15 mouse cellular contexts compared by ENCODE assay signal in genomic region chr4:151919135-151919840, GRCm38 (mm10). TPM values are rescaled to one million over a fixed set of nuclear protein-coding genes. Genes with fewer than 3 reads are reported as not detected.
A peak's percentile ranks its signal among the peaks of the same experiment; 100 is the strongest.
DNase-seq lines count a peak whose midpoint lies in the region; ATAC-seq and TF ChIP-seq lines count a peak whose summit lies in the region.
"Had no signal": no experiment of that assay in that cellular context is flagged by ENCODE, and none has a peak within 500 bp of the region (broad histone marks: within the 10 kb centered on the region; RNA-seq: fewer than 3 reads in every experiment).

No protein-coding gene starts in this region.

- H3K27me3 ChIP-seq in megakaryocyte, embryonic 14.5 days (replicated peaks), result peaks cover 6% of the 10 kb centered on the region
- no peaks in the 10 kb centered on the region for H3K27me3 ChIP-seq in limb, embryonic 12.5 days
- H3K27me3 ChIP-seq: forebrain, embryonic 15.5 days; hindbrain, embryonic 15.5 days had no signal

- no peak for TF ChIP-seq CTCF in gastrocnemius, adult 2 months (IDR thresholded peaks at IDR 0.05)

- DNase-seq in gastrocnemius, adult 2 months, result peak; percentile 71
- no peak for DNase-seq in gastrocnemius, postnatal 14 days
- peak; percentile 68 for DNase-seq in skeletal muscle tissue, adult 2 months (ENCODE audit: low read depth, low spot score)
- DNase-seq: cerebellum, adult 8-10 months; heart, adult 18-20 months; kidney, adult 9 months; right cerebral cortex, postnatal 4 days had no signal

- peaks cover 65% of the 10 kb centered on the region for H3K9me3 ChIP-seq in megakaryocyte, embryonic 14.5 days
- H3K9me3 ChIP-seq in limb, embryonic 12.5 days, result peaks cover 6% of the 10 kb centered on the region; the same call in 1 of the 2 replicates
- H3K9me3 ChIP-seq: forebrain, embryonic 15.5 days; hindbrain, embryonic 15.5 days had no signal

- no peak for ATAC-seq in megakaryocyte, adult 5-6 weeks (ENCODE audit: poor library complexity, severe bottlenecking)
- no peak for ATAC-seq in limb, embryonic 12.5 days (ENCODE audit: insufficient number of reproducible peaks, insufficient read depth, low FRiP score, low TSS enrichment, low read depth)
- no peak for ATAC-seq in granulocyte monocyte progenitor cell, adult 5-6 weeks (replicated peaks; ENCODE audit: poor library complexity, severe bottlenecking)

- peak overlapping the region; percentile 45; the same call in 1 of the 2 replicates for H3K9ac ChIP-seq in limb, embryonic 12.5 days (replicated peaks)
- H3K9ac ChIP-seq: hindbrain, embryonic 15.5 days had no signal

- no peaks in the 10 kb centered on the region for H3K36me3 ChIP-seq in megakaryocyte, embryonic 14.5 days (replicated peaks; ENCODE audit: low read length)
- H3K36me3 ChIP-seq in limb, embryonic 12.5 days, result no peaks in the 10 kb centered on the region
- H3K36me3 ChIP-seq: forebrain, embryonic 15.5 days; hindbrain, embryonic 15.5 days had no signal

- H3K4me3 ChIP-seq in gastrocnemius, adult 2 months, result no peak overlapping the region
- H3K4me3 ChIP-seq in megakaryocyte, embryonic 14.5 days (replicated peaks), result peak overlapping the region; percentile 46
- 0 out of 2 replicates have a peak overlapping the region, but pooled peaks have one; percentile 29 for H3K4me3 ChIP-seq in limb, embryonic 12.5 days (replicated peaks)
- H3K4me3 ChIP-seq: layer of hippocampus, adult 2 months had no signal

- peaks cover 5% of the 10 kb centered on the region; the same call in 1 of the 2 replicates for H3K4me1 ChIP-seq in megakaryocyte, embryonic 14.5 days
- peaks cover 9% of the 10 kb centered on the region; the same call in 1 of the 2 replicates for H3K4me1 ChIP-seq in limb, embryonic 12.5 days (replicated peaks)

- WGBS in limb, embryonic 12.5 days, result 58% methylated on average over 20 of the region's 20 CpGs

- intact Hi-C loops in gastrocnemius, adult 2 months (cut with DNase I), result no loop called here
- intact Hi-C loops in gastrocnemius, postnatal 14 days (cut with DNase I; ENCODE audit: low total_unique reads), result no loop called here

- H3K4me2 ChIP-seq in limb, embryonic 12.5 days, result peak overlapping the region; percentile 57; the same call in 1 of the 2 replicates

- H3K27ac ChIP-seq in gastrocnemius, adult 2 months, result peak overlapping the region; percentile 77
- no peak overlapping the region for H3K27ac ChIP-seq in limb, embryonic 12.5 days
- H3K27ac ChIP-seq: forebrain, embryonic 15.5 days; hindbrain, embryonic 15.5 days; layer of hippocampus, adult 2 months; macrophage had no signal

RNA-seq across cellular contexts. Expression of gene Dnajc11, which starts 14.2 kb away (rescaled TPM):
- 10 to 100 TPM; 52.8 to 70.8 TPM for total RNA-seq in gastrocnemius, adult 2 months (2021)
- 10 to 100 TPM; 66.1 to 75.2 TPM for total RNA-seq in gastrocnemius, postnatal 14 days (2021)
- polyA plus RNA-seq in megakaryocyte, embryonic 14.5 days (2012; ENCODE audit: insufficient read depth, low replicate concordance), result 22.6 and 28.7 TPM in 2 replicates
- total RNA-seq in megakaryocyte, adult 5-6 weeks (2015), result 18.1 and 18.5 TPM in 2 replicates
- total RNA-seq in megakaryocyte, adult 5-6 weeks (2017), result 34.7 and 39.4 TPM in 2 replicates
- polyA plus RNA-seq in limb, embryonic 12.5 days (2016; fragmentation: Nextera tagmentation; extraction: Ambion mirVana), result 86.9 and 93.3 TPM in 2 replicates
- 73.5 and 77.5 TPM in 2 replicates for total RNA-seq in granulocyte monocyte progenitor cell, adult 5-6 weeks (2014; fragmentation: Nextera tagmentation)
- 57.8 and 71.2 TPM in 2 replicates for total RNA-seq in granulocyte monocyte progenitor cell, adult 5-6 weeks (2017)

RNA-seq across cellular contexts. Expression of gene Camta1, which starts 57.6 kb away (rescaled TPM):
- total RNA-seq in gastrocnemius, adult 2 months (2021), result 100 to 1,000 TPM in 1 of 2 experiments, 10 to 100 TPM in 1; 95.9 to 126 TPM
- total RNA-seq in gastrocnemius, postnatal 14 days (2021), result 10 to 100 TPM; 66.1 to 84.1 TPM
- polyA plus RNA-seq in megakaryocyte, embryonic 14.5 days (2012; ENCODE audit: insufficient read depth, low replicate concordance), result 3.2 and 13.4 TPM in 2 replicates
- total RNA-seq in megakaryocyte, adult 5-6 weeks (2015), result 65.9 and 70.2 TPM in 2 replicates
- 2.9 and 17.4 TPM in 2 replicates for total RNA-seq in megakaryocyte, adult 5-6 weeks (2017)
- polyA plus RNA-seq in limb, embryonic 12.5 days (2016; fragmentation: Nextera tagmentation; extraction: Ambion mirVana), result 106 and 122 TPM in 2 replicates
- 35.5 and 75.7 TPM in 2 replicates for total RNA-seq in granulocyte monocyte progenitor cell, adult 5-6 weeks (2014; fragmentation: Nextera tagmentation)
- total RNA-seq in granulocyte monocyte progenitor cell, adult 5-6 weeks (2017), result 18.5 and 31.9 TPM in 2 replicates
